Mouse (Mus musculus) midbrain, embryonic 16.5 days (tissue): ENCODE data around the gene Gm16440. TPM values are rescaled to one million over a fixed set of nuclear protein-coding genes. Genes with fewer than 3 reads are reported as not detected.
"Not testable (repeated sequence)": the region's sequence is repeated elsewhere in the genome, so short reads cannot be mapped to it uniquely, and the experiment has no call there.

Source experiments
- ATAC-seq: fragments of 200-750 bp; cut with Nextera tagmentation; 2 replicates; pipeline ENCODE4 v1.8.0; 2017; ENCODE audit warnings: moderate TSS enrichment
- H3K27ac ChIP-seq: fragments of 300-500 bp; sonication (generic); 2 replicates; pipeline ENCODE4 v1.5.1; 2014; ENCODE audit warnings: mild to moderate bottlenecking, low read length, mixed read lengths
- H3K27me3 ChIP-seq: fragments of 300-500 bp; sonication (generic); 2 replicates; pipeline ENCODE4 v1.6.1; 2014; ENCODE audit warnings: low read depth, low read length, mixed read lengths; ENCODE audit not compliant: control insufficient read depth, insufficient read depth
- H3K36me3 ChIP-seq: fragments of 300-500 bp; sonication (generic); 2 replicates; pipeline ENCODE4 v1.6.1; 2014; ENCODE audit warnings: mild to moderate bottlenecking, low read length, moderate library complexity, mixed read lengths; ENCODE audit not compliant: control insufficient read depth, insufficient read depth
- H3K4me1 ChIP-seq: fragments of 300-500 bp; sonication (generic); 2 replicates; pipeline ENCODE4 v1.6.1; 2014; ENCODE audit warnings: mild to moderate bottlenecking, low read length, mixed read lengths; ENCODE audit not compliant: control insufficient read depth, insufficient read depth
- H3K4me2 ChIP-seq: fragments of 300-500 bp; sonication (generic); 2 replicates; pipeline ENCODE4 v1.6.1; 2014; ENCODE audit warnings: mild to moderate bottlenecking, low read length, mixed read lengths
- H3K4me3 ChIP-seq: fragments of 300-500 bp; sonication (generic); 2 replicates; pipeline ENCODE4 v1.5.1; 2014; ENCODE audit warnings: low read depth, mild to moderate bottlenecking, low read length, moderate library complexity, mixed read lengths
- H3K9ac ChIP-seq: fragments of 300-500 bp; sonication (generic); 2 replicates; pipeline ENCODE4 v1.6.1; 2014; ENCODE audit warnings: low read depth, low read length, mixed read lengths
- H3K9me3 ChIP-seq: fragments of 300-500 bp; sonication (generic); replicated peaks from 2 replicates; pipeline ENCODE4 v1.6.1; 2014; ENCODE audit warnings: mild to moderate bottlenecking, low read length, mixed read lengths; ENCODE audit not compliant: control insufficient read depth, poor library complexity, severe bottlenecking
- WGBS: fragments of 180-500 bp; shearing (Covaris S2); extraction: QIAGEN DNeasy Blood & Tissue Kit; methylation state at CpG from one replicate; pipeline ENCODE4 v1.1.7; 2014; 5-methylcytosine and 5-hydroxymethylcytosine counted together
- polyA plus RNA-seq: library from polyadenylated mRNA; unstranded; fragments of >200 nt; fragmentation: Nextera tagmentation; extraction: Ambion mirVana; gene quantifications from 2 replicates; pipeline ENCODE4 v1.2.1, GENCODE M21; 2015

Gene Gm16440
- not detected in 2 replicates for polyA plus RNA-seq

DNA sequence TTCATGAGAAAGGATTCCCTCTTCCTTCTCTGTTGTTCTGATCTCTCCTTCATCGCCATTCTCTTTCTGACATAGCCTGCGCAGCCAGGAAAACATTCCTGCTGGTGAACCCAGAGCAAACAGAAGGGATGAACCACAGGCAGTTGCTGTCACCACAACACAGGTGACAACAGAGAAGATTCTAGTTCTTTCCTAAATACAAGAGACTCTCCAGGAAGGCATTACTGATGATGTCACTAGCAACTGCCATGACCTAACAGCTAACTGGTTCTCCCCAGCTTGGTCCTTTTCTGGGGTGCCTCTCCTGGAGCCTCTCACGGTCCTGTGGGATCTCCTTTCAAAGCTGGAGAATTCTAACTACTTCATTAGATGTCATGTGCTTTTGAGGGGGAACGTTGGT, at the start of gene Gm16440:
Gene Gm16440 (minus strand): TSS at position 101 of the 400 bp plus-strand sequence.
- not testable (repeated sequence) for H3K27me3 ChIP-seq, H3K4me3 ChIP-seq, H3K27ac ChIP-seq, H3K36me3 ChIP-seq, H3K4me1 ChIP-seq, H3K9ac ChIP-seq, H3K9me3 ChIP-seq, H3K4me2 ChIP-seq, ATAC-seq
- WGBS, result 96% methylated on average over 2 of the region's 4 CpGs

DNA sequence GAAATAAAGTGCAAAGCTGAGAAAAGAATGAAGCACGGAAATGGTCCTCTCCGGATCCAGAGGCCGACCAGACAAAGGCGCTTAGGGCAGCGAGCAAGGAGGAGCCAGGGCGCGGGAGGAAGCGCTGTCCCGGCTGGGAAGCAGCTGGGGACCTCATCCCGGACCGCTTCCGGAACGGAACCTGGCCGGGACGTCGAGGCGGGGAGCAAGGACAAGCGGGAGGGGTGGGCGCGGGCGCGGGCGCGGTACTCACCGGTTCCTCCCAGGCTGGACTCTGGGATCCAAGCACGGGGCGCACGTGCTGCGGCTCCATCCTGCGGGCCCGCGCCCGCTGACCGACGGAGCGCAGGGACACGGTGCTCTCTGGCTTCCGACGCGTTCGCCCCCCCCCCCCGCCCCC, 36.6 kb upstream of the Gm16440 start:
- not testable (repeated sequence) for H3K36me3 ChIP-seq, H3K27me3 ChIP-seq, H3K4me3 ChIP-seq, H3K9me3 ChIP-seq, H3K4me1 ChIP-seq, H3K4me2 ChIP-seq, H3K27ac ChIP-seq, ATAC-seq, H3K9ac ChIP-seq
- WGBS, result 10% methylated on average over 7 of the region's 42 CpGs

DNA sequence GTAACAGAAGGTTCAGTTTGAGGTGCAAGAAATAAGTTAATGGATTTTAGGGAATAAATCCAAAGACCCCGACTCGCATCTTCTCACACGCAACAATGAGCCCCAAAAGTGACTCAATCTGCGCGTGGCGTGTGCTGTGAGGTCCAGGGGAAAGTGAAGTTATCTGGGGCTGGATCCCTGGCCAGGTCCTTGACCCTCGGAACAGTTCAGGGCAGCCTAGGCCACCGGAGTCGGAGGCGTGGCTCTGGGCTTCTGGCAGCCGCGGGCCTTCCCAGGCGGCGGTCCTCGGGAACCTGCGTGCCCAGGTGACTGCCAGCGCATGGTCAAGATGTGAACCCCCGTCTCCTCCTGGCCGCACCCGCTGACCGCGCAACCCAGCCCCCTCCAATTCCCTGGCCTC, 36.2 kb upstream of the Gm16440 start:
- WGBS, result 15% methylated on average over 18 of the region's 22 CpGs
- ATAC-seq, H3K27me3 ChIP-seq, H3K9me3 ChIP-seq, H3K4me1 ChIP-seq, H3K36me3 ChIP-seq, H3K27ac ChIP-seq: not testable (repeated sequence)
- Histone ChIP-seq H3K4me2 (peak overlapping the region; percentile 50), H3K4me3 (peak overlapping the region; percentile 39), H3K9ac (0 out of 2 replicates have a peak overlapping the region, but pooled peaks have one; percentile 20)

DNA sequence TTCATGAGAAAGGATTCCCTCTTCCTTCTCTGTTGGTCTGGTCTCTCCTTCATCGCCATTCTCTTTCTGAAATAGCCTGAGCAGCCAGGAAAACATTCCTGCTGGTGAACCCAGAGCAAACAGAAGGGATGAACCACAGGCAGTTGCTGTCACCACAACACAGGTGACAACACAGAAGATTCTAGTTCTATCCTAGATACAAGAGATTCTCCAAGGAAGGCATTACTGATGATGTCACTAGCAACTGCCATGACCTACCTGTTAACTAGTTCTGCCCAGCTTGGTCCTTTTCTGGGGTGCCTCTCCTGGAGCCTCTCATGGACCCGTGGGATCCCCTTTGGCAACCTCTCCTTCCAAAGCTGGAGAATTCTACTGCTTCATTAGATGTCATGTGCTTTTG, 22.3 kb upstream of the Gm16440 start, which contains the start of gene Gm3591:
Gene Gm3591 (minus strand): TSS at position 101 of the 400 bp plus-strand sequence.
- H3K4me3 ChIP-seq, H3K36me3 ChIP-seq, H3K9ac ChIP-seq, H3K4me1 ChIP-seq, H3K27me3 ChIP-seq, H3K9me3 ChIP-seq, H3K4me2 ChIP-seq, ATAC-seq, H3K27ac ChIP-seq: not testable (repeated sequence)
- WGBS, result no CpG with 5 or more reads among the region's 2 CpGs

GRCm38 (mm10) chr14:6343578-6343977, 46.5 kb downstream of the Gm16440 start, which contains the start of gene Gm3618:
TSS of gene Gm3618 (minus strand) at chr14:6343678.
- no CpG with 5 or more reads among the region's 10 CpGs for WGBS
- not testable (repeated sequence) for ATAC-seq

More at GRCm38 (mm10) chr14:6343578-6343977, 46.5 kb downstream of the Gm16440 start, which contains the start of gene Gm3618:
- H3K27me3 ChIP-seq, H3K4me1 ChIP-seq, H3K9ac ChIP-seq, H3K27ac ChIP-seq, H3K4me2 ChIP-seq, H3K36me3 ChIP-seq, H3K9me3 ChIP-seq, H3K4me3 ChIP-seq: not testable (repeated sequence)

Other genes starting within 250 kb of the Gm16440 start
- not detected in 2 replicates for gene Gm21560, start 171.0 kb downstream of the Gm16440 start, polyA plus RNA-seq
- gene Gm3411, start 103.1 kb downstream of the Gm16440 start, polyA plus RNA-seq, result 10.4 and 12.1 TPM in 2 replicates
- not detected in 2 replicates for gene Gm21103, start 85.5 kb downstream of the Gm16440 start, polyA plus RNA-seq
- not detected in 2 replicates for gene Gm3618, start 46.6 kb downstream of the Gm16440 start, polyA plus RNA-seq
- gene Gm3591, start 22.2 kb upstream of the Gm16440 start, polyA plus RNA-seq, result 6.4 and 7.9 TPM in 2 replicates
- gene Gm3594, start 54.3 kb upstream of the Gm16440 start, polyA plus RNA-seq, result not detected in 2 replicates
- not detected in 2 replicates for gene Gm8356, start 147.0 kb upstream of the Gm16440 start, polyA plus RNA-seq
- 0.92 and 1.0 TPM in 2 replicates for gene Gm3629, start 200.3 kb upstream of the Gm16440 start, polyA plus RNA-seq
- gene Gm3460, start 232.1 kb upstream of the Gm16440 start, polyA plus RNA-seq, result 0.35 TPM in 1 of 2 replicates, not detected in the other